Comparison of ENCODE assay signal across 25 mouse cellular contexts in the genomic region with DNA sequence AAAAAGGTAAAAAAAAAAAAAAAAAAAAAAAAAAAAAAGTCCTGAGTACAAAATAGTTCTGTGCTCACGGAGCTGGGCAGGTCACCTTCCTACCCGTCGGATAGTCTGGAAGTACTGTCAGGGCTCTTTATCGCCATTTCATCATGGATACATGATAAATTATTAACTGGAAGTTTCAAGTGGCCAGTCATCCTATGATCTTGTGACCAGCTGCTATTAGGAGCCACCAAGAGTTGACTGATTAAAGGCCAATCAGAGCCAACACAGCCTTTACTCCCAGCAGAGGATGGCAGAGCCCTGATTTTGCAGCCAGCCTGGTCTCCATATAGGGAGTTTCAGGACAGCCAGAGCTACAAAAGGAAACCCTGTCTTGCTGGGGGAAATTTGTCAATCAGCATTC. TPM values are rescaled to one million over a fixed set of nuclear protein-coding genes. Genes with fewer than 3 reads are reported as not detected.
DNase-seq lines count a peak whose midpoint lies in the region; ATAC-seq and TF ChIP-seq lines count a peak whose summit lies in the region.
"Had no signal": no experiment of that assay in that cellular context is flagged by ENCODE, and none has a peak within 500 bp of the region (broad histone marks: within the 10 kb centered on the region; RNA-seq: fewer than 3 reads in every experiment).

No protein-coding gene starts in this region.

- H3K9me3 ChIP-seq in intestine, embryonic 16.5 days (ENCODE audit: control insufficient read depth, low read length): no peaks in the 10 kb centered on the region
- H3K9me3 ChIP-seq: embryonic facial prominence, embryonic 10.5 days; forebrain, embryonic 15.5 days; hindbrain, embryonic 12.5 days; limb, embryonic 10.5 days; neural tube, embryonic 12.5 days had no signal

- in situ Hi-C loops in Patski (cut with MboI; ENCODE audit: low pct_unique_long_range_greater_than_20kb): no loop called here

- WGBS in intestine, embryonic 16.5 days: 62% methylated on average over 4 of the region's 4 CpGs

- ATAC-seq in Patski: peak; percentile 87
- ATAC-seq in intestine, embryonic 16.5 days: peak; percentile 91
- ATAC-seq: forebrain, embryonic 15.5 days; lung, postnatal 0 days had no signal

- no peaks in the 10 kb centered on the region for H3K36me3 ChIP-seq in intestine, embryonic 16.5 days (ENCODE audit: control insufficient read depth, insufficient read depth, low read length)
- H3K36me3 ChIP-seq: embryonic facial prominence, embryonic 10.5 days; forebrain, embryonic 15.5 days; heart, embryonic 12.5 days; hindbrain, embryonic 12.5 days; limb, embryonic 10.5 days; neural tube, embryonic 12.5 days had no signal

- no peak for TF ChIP-seq CTCF in Patski (IDR thresholded peaks at IDR 0.05)

- no peak overlapping the region for H3K9ac ChIP-seq in intestine, embryonic 16.5 days (ENCODE audit: low read depth, low read length)
- H3K9ac ChIP-seq: forebrain, embryonic 15.5 days; heart, embryonic 12.5 days; hindbrain, embryonic 12.5 days; liver, embryonic 14.5 days; neural tube, embryonic 12.5 days had no signal

- no peak overlapping the region for H3K4me3 ChIP-seq in intestine, embryonic 16.5 days (ENCODE audit: low read length)
- H3K4me3 ChIP-seq: embryonic facial prominence, embryonic 10.5 days; forebrain, embryonic 15.5 days; heart, embryonic 12.5 days; hindbrain, embryonic 12.5 days; layer of hippocampus, adult 2 months; limb, embryonic 10.5 days; neural tube, embryonic 12.5 days had no signal

- CTCF ChIA-PET in Patski (lab: Charles Lee): interaction anchor here (1.2 to 1.7 kb wide), 3 partner anchors 10 to 64 kb away, joined by 3 to 5 read pairs (median 3); partner anchors contain the start of gene Scamp3

- POLR2A ChIA-PET in Patski (lab: Charles Lee): interaction anchor here (0.6 to 1.4 kb wide), 2 partner anchors 12 to 21 kb away, joined by 6 read pairs; no protein-coding TSS in a partner anchor

- H3K27ac ChIP-seq in intestine, embryonic 16.5 days (ENCODE audit: low read length): peak overlapping the region; percentile 77
- H3K27ac ChIP-seq: embryonic facial prominence, embryonic 10.5 days; forebrain, embryonic 15.5 days; hindbrain, embryonic 12.5 days; layer of hippocampus, adult 2 months; limb, embryonic 10.5 days; liver, embryonic 14.5 days; neural tube, embryonic 12.5 days had no signal

- no peaks in the 10 kb centered on the region for H3K4me1 ChIP-seq in intestine, embryonic 16.5 days (ENCODE audit: control insufficient read depth, insufficient read depth, low read length)
- H3K4me1 ChIP-seq: embryonic facial prominence, embryonic 10.5 days; forebrain, embryonic 15.5 days; heart, embryonic 12.5 days; hindbrain, embryonic 12.5 days; limb, embryonic 10.5 days; neural tube, embryonic 12.5 days had no signal

- peak; percentile 43 to 69 for DNase-seq in kidney, adult 8-10 months
- DNase-seq in kidney, postnatal 14 days: no peak
- peak; percentile 82 for DNase-seq in Patski (ENCODE audit: low read depth, low spot score)
- DNase-seq in kidney, postnatal 25 days: peak; percentile 38 to 61
- no peak for DNase-seq in cerebellum, adult 18-20 months
- no peak for DNase-seq in natural killer cell, adult 2 months (ENCODE audit: low spot score in 2 of 2)
- no peak for DNase-seq in c-Kit-positive CD71-positive TER-119-positive erythroid progenitor cells, embryonic 14.5 days (ENCODE audit: low spot score)
- DNase-seq: adrenal gland, adult 8-10 months; cerebellum, adult 8-10 months; heart, adult 18-20 months; heart, postnatal 10 days; midbrain, embryonic 14.5 days; right cerebral cortex, postnatal 14 days; spleen, adult 18-20 months had no signal

- H3K27me3 ChIP-seq in Patski: no peaks in the 10 kb centered on the region
- H3K27me3 ChIP-seq in intestine, embryonic 16.5 days (replicated peaks; ENCODE audit: control insufficient read depth, insufficient read depth, low read length): no peaks in the 10 kb centered on the region
- H3K27me3 ChIP-seq: forebrain, embryonic 15.5 days; heart, embryonic 12.5 days; hindbrain, embryonic 12.5 days; neural tube, embryonic 12.5 days had no signal

- H3K4me2 ChIP-seq in intestine, embryonic 16.5 days (ENCODE audit: low read depth, low read length): no peak overlapping the region
- H3K4me2 ChIP-seq: forebrain, embryonic 15.5 days; heart, embryonic 12.5 days; hindbrain, embryonic 12.5 days; neural tube, embryonic 12.5 days had no signal

RNA-seq across cellular contexts. Expression of gene Fdps, which starts 11.3 kb away (rescaled TPM):
- 191 TPM for polyA plus RNA-seq in Patski (2021)
- polyA plus RNA-seq in intestine, embryonic 16.5 days (2015; fragmentation: Nextera tagmentation; extraction: Ambion mirVana): 625 and 664 TPM in 2 replicates

RNA-seq across cellular contexts. Expression of gene Gm43738, which starts 12.2 kb away (rescaled TPM):
- polyA plus RNA-seq in Patski (2021): 0.19 TPM
- 0.09 TPM in 1 of 2 replicates, not detected in the other for polyA plus RNA-seq in intestine, embryonic 16.5 days (2015; fragmentation: Nextera tagmentation; extraction: Ambion mirVana)
- polyA plus RNA-seq: forebrain, embryonic 15.5 days; heart, embryonic 12.5 days; hindbrain, embryonic 12.5 days; lung, postnatal 0 days; midbrain, embryonic 14.5 days; neural tube, embryonic 12.5 days; thymus, postnatal 0 days had no signal

RNA-seq across cellular contexts. Expression of gene Rusc1, which starts 19.9 kb away (rescaled TPM):
- polyA plus RNA-seq in Patski (2021): 55.6 TPM
- polyA plus RNA-seq in intestine, embryonic 16.5 days (2015; fragmentation: Nextera tagmentation; extraction: Ambion mirVana): 31.0 and 34.2 TPM in 2 replicates

RNA-seq across cellular contexts. Expression of gene Pklr, which starts 22.9 kb away (rescaled TPM):
- 22.0 TPM for polyA plus RNA-seq in Patski (2021)
- 148 and 174 TPM in 2 replicates for polyA plus RNA-seq in intestine, embryonic 16.5 days (2015; fragmentation: Nextera tagmentation; extraction: Ambion mirVana)
- polyA plus RNA-seq: thymus, postnatal 0 days had no signal

RNA-seq across cellular contexts. Expression of gene Hcn3, which starts 46.9 kb away (rescaled TPM):
- 6.2 TPM for polyA plus RNA-seq in Patski (2021)
- 2.0 TPM in 2 replicates for polyA plus RNA-seq in intestine, embryonic 16.5 days (2015; fragmentation: Nextera tagmentation; extraction: Ambion mirVana)

Comparison
In these comparisons a context has a peak if more than half of its experiments do, and no peak if none do; other contexts are left out.
1. DNase-seq: peak in kidney, adult 8-10 months (2 of 2), Patski (single experiment) and kidney, postnatal 25 days (2 of 2); none in kidney, postnatal 14 days (single experiment), cerebellum, adult 18-20 months (0 of 2), natural killer cell, adult 2 months (0 of 2) and c-Kit-positive CD71-positive TER-119-positive erythroid progenitor cells, embryonic 14.5 days (single experiment).